Mouse (Mus musculus) erythroid progenitor cell, adult 5-6 weeks (primary cell): ENCODE data around the gene Olfr790. TPM values are rescaled to one million over a fixed set of nuclear protein-coding genes. Genes with fewer than 3 reads are reported as not detected.

ENCODE experiments used
- ATAC-seq: replicated peaks from 2 replicates; pipeline ENCODE4 v1.8.0; 2016; ENCODE audit warnings: moderate number of reproducible peaks, mild to moderate bottlenecking, moderate TSS enrichment, inconsistent platforms; ENCODE audit not compliant: poor library complexity, low FRiP score, severe bottlenecking
- total RNA-seq, 2 experiments: library from RNA; stranded (forward) in 1 of 2; stranded (reverse) in 1 of 2; fragments of 150-400 nt in 1 of 2; fragments of 186-747, 209-891 nt in 1 of 2; gene quantifications; 2 replicates each; pipeline versions ENCODE4 v1.2.3 to v1.2.4; 2015 to 2017; ENCODE audit warnings: low replicate concordance in 2 of 2

The Olfr790 gene
- total RNA-seq (2015; ENCODE audit: low replicate concordance) (not detected in 2 replicates), total RNA-seq (2017; ENCODE audit: low replicate concordance) (not detected in 2 replicates)

DNA sequence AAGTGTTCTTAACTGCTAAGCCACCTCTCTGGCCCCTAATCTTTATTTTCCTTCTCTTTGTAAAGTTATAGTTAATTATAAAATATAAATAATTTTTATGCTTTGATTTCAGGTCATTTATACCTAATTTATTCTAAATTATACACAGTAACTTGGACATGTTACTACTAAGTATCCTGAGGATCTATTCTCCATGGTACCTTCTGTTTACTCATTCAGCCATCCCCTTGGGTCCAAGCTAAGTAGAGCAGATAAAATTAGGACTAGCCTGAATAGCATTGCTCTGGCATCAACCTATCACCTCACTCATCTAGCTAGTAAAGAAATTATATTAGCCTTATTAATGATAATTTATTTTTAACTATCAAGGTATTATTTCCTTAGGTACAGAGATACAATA lies at the start of gene Olfr790:
Gene Olfr790 (plus strand): TSS at position 301 of the 400 bp plus-strand sequence.
- ATAC-seq = no peak

DNA sequence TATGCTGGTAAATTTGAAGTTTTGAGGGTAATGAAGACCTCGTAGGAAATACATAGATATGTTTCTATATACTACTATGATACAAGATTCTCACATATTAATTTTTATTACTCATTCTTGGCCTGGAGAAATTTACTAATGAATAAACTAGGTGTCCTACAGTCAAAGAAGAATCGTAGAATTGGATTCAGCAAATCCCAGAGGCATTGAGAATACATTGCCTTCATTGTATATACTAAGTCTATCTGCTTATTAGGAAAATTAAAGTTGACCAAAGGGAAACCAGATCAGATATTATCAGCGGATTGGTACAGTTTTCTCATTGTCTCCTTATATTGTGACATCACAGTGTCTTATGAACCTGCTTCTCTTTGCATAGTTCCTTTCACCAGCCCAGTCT lies 36.7 kb upstream of the Olfr790 start, which contains the start of gene Olfr787:
Gene Olfr787 (plus strand): TSS at position 301 of the 400 bp plus-strand sequence.
- ATAC-seq = no peak

- no peak for ATAC-seq
Observed at GRCm38 (mm10) chr10:129470698-129471097, 27.6 kb upstream of the Olfr790 start, which contains the start of gene Olfr788. TSS of gene Olfr788 (plus strand) at chr10:129470998.

DNA sequence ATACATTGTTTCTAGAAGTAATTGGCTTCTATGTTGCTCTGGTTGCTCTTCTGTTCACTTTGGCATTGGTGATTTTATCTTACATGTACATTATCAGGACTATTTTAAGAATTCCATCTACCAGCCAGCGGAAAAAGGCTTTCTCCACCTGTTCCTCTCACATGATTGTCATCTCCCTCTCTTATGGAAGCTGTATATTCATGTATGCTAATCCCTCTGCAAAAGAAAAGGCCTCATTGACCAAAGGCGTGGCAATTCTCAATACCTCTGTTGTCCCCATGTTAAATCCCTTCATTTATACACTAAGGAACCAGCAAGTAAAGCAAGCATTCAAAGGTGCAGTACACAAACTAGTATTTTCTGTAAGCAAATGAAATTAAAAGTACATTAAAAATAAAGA lies 25.0 kb upstream of the Olfr790 start:
- no peak for ATAC-seq

GRCm38 (mm10) chr10:129473723-129474122 lies 24.6 kb upstream of the Olfr790 start:
- no peak for ATAC-seq

- ATAC-seq = no peak
Observed at GRCm38 (mm10) chr10:129484452-129484851, 13.8 kb upstream of the Olfr790 start, which contains the start of gene Olfr789. TSS of gene Olfr789 (plus strand) at chr10:129484752.

- ATAC-seq = no peak
Observed at GRCm38 (mm10) chr10:129490101-129490500, 8.2 kb upstream of the Olfr790 start.

- no peak for ATAC-seq
Observed at GRCm38 (mm10) chr10:129521492-129521891, 23.2 kb downstream of the Olfr790 start, which contains the start of gene Olfr791. TSS of gene Olfr791 (plus strand) at chr10:129521792.

GRCm38 (mm10) chr10:129538862-129539261 lies 40.6 kb downstream of the Olfr790 start, which contains the start of gene Olfr792:
TSS of gene Olfr792 (plus strand) at chr10:129539162.
- ATAC-seq = no peak

DNA sequence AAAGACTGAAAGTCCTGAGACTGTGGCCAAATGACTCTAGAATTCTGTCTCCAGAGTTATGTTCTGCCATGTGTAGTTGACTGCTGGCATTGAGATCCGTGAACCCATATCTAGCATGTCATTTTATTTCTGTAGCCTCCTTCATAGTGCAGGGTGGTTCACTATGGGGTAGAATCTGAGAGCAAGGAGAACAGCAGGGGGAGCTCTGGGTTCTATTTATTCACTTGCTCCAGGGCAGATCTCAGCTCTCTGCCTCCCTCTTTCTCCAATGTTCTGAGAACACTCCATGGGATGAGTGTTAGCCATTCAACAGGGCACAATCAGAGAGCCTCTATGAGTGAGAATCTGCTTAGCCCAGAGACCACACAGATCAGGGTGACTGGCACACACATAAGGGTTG lies 51.1 kb downstream of the Olfr790 start:
- ATAC-seq = no peak

Other genes with a start within 250 kb of the Olfr790 start
- gene Olfr776, start 239.4 kb upstream of the Olfr790 start, total RNA-seq (2015; ENCODE audit: low replicate concordance) = not detected in 2 replicates
- gene Olfr776, start 239.4 kb upstream of the Olfr790 start, total RNA-seq (2017; ENCODE audit: low replicate concordance) = not detected in 2 replicates
- gene Olfr777, start 227.0 kb upstream of the Olfr790 start, total RNA-seq (2015; ENCODE audit: low replicate concordance) = not detected in 2 replicates
- gene Olfr777, start 227.0 kb upstream of the Olfr790 start, total RNA-seq (2017; ENCODE audit: low replicate concordance) = not detected in 2 replicates
- not detected in 2 replicates for gene Olfr780, start 180.4 kb upstream of the Olfr790 start, total RNA-seq (2015; ENCODE audit: low replicate concordance)
- gene Olfr780, start 180.4 kb upstream of the Olfr790 start, total RNA-seq (2017; ENCODE audit: low replicate concordance) = not detected in 2 replicates
- not detected in 2 replicates for gene Olfr781, start 169.6 kb upstream of the Olfr790 start, total RNA-seq (2015; ENCODE audit: low replicate concordance)
- gene Olfr781, start 169.6 kb upstream of the Olfr790 start, total RNA-seq (2017; ENCODE audit: low replicate concordance) = not detected in 2 replicates
- gene Olfr782, start 149.6 kb upstream of the Olfr790 start, total RNA-seq (2015; ENCODE audit: low replicate concordance) = not detected in 2 replicates
- gene Olfr782, start 149.6 kb upstream of the Olfr790 start, total RNA-seq (2017; ENCODE audit: low replicate concordance) = not detected in 2 replicates
- 0.42 TPM in 1 of 2 replicates, not detected in the other for gene Olfr784, start 114.4 kb upstream of the Olfr790 start, total RNA-seq (2015; ENCODE audit: low replicate concordance)
- gene Olfr784, start 114.4 kb upstream of the Olfr790 start, total RNA-seq (2017; ENCODE audit: low replicate concordance) = not detected in 2 replicates
- not detected in 2 replicates for gene Olfr785, start 93.1 kb upstream of the Olfr790 start, total RNA-seq (2015; ENCODE audit: low replicate concordance)
- gene Olfr785, start 93.1 kb upstream of the Olfr790 start, total RNA-seq (2017; ENCODE audit: low replicate concordance) = not detected in 2 replicates
- gene Olfr786, start 71.2 kb upstream of the Olfr790 start, total RNA-seq (2015; ENCODE audit: low replicate concordance) = not detected in 2 replicates
- gene Olfr786, start 71.2 kb upstream of the Olfr790 start, total RNA-seq (2017; ENCODE audit: low replicate concordance) = not detected in 2 replicates
- gene Olfr787, start 36.6 kb upstream of the Olfr790 start, total RNA-seq (2015; ENCODE audit: low replicate concordance) = not detected in 2 replicates
- gene Olfr787, start 36.6 kb upstream of the Olfr790 start, total RNA-seq (2017; ENCODE audit: low replicate concordance) = not detected in 2 replicates
- not detected in 2 replicates for gene Olfr788, start 27.5 kb upstream of the Olfr790 start, total RNA-seq (2015; ENCODE audit: low replicate concordance)
- gene Olfr788, start 27.5 kb upstream of the Olfr790 start, total RNA-seq (2017; ENCODE audit: low replicate concordance) = not detected in 2 replicates
- gene Olfr789, start 13.7 kb upstream of the Olfr790 start, total RNA-seq (2015; ENCODE audit: low replicate concordance) = not detected in 2 replicates
- gene Olfr789, start 13.7 kb upstream of the Olfr790 start, total RNA-seq (2017; ENCODE audit: low replicate concordance) = not detected in 2 replicates
- not detected in 2 replicates for gene Olfr791, start 23.3 kb downstream of the Olfr790 start, total RNA-seq (2015; ENCODE audit: low replicate concordance)
- not detected in 2 replicates for gene Olfr791, start 23.3 kb downstream of the Olfr790 start, total RNA-seq (2017; ENCODE audit: low replicate concordance)
- gene Olfr792, start 40.7 kb downstream of the Olfr790 start, total RNA-seq (2015; ENCODE audit: low replicate concordance) = not detected in 2 replicates
- not detected in 2 replicates for gene Olfr792, start 40.7 kb downstream of the Olfr790 start, total RNA-seq (2017; ENCODE audit: low replicate concordance)
- gene Olfr794, start 69.2 kb downstream of the Olfr790 start, total RNA-seq (2015; ENCODE audit: low replicate concordance) = not detected in 2 replicates
- gene Olfr794, start 69.2 kb downstream of the Olfr790 start, total RNA-seq (2017; ENCODE audit: low replicate concordance) = not detected in 2 replicates
- not detected in 2 replicates for gene Olfr796, start 114.1 kb downstream of the Olfr790 start, total RNA-seq (2015; ENCODE audit: low replicate concordance)
- gene Olfr796, start 114.1 kb downstream of the Olfr790 start, total RNA-seq (2017; ENCODE audit: low replicate concordance) = not detected in 2 replicates
- not detected in 2 replicates for gene Olfr798, start 129.4 kb downstream of the Olfr790 start, total RNA-seq (2015; ENCODE audit: low replicate concordance)
- not detected in 2 replicates for gene Olfr798, start 129.4 kb downstream of the Olfr790 start, total RNA-seq (2017; ENCODE audit: low replicate concordance)
- not detected in 2 replicates for gene Olfr799, start 139.0 kb downstream of the Olfr790 start, total RNA-seq (2015; ENCODE audit: low replicate concordance)
- gene Olfr799, start 139.0 kb downstream of the Olfr790 start, total RNA-seq (2017; ENCODE audit: low replicate concordance) = not detected in 2 replicates
- not detected in 2 replicates for gene Olfr800, start 159.2 kb downstream of the Olfr790 start, total RNA-seq (2015; ENCODE audit: low replicate concordance)
- gene Olfr800, start 159.2 kb downstream of the Olfr790 start, total RNA-seq (2017; ENCODE audit: low replicate concordance) = not detected in 2 replicates
- gene Olfr801, start 175.4 kb downstream of the Olfr790 start, total RNA-seq (2015; ENCODE audit: low replicate concordance) = not detected in 2 replicates
- not detected in 2 replicates for gene Olfr801, start 175.4 kb downstream of the Olfr790 start, total RNA-seq (2017; ENCODE audit: low replicate concordance)
- not detected in 2 replicates for gene Olfr802, start 189.7 kb downstream of the Olfr790 start, total RNA-seq (2015; ENCODE audit: low replicate concordance)
- not detected in 2 replicates for gene Olfr802, start 189.7 kb downstream of the Olfr790 start, total RNA-seq (2017; ENCODE audit: low replicate concordance)
- gene Olfr803, start 195.8 kb downstream of the Olfr790 start, total RNA-seq (2015; ENCODE audit: low replicate concordance) = not detected in 2 replicates
- gene Olfr803, start 195.8 kb downstream of the Olfr790 start, total RNA-seq (2017; ENCODE audit: low replicate concordance) = not detected in 2 replicates
- not detected in 2 replicates for gene Olfr804, start 204.7 kb downstream of the Olfr790 start, total RNA-seq (2015; ENCODE audit: low replicate concordance)
- not detected in 2 replicates for gene Olfr804, start 204.7 kb downstream of the Olfr790 start, total RNA-seq (2017; ENCODE audit: low replicate concordance)
- not detected in 2 replicates for gene Olfr805, start 230.9 kb downstream of the Olfr790 start, total RNA-seq (2015; ENCODE audit: low replicate concordance)
- not detected in 2 replicates for gene Olfr805, start 230.9 kb downstream of the Olfr790 start, total RNA-seq (2017; ENCODE audit: low replicate concordance)
- not detected in 2 replicates for gene Olfr806, start 243.4 kb downstream of the Olfr790 start, total RNA-seq (2015; ENCODE audit: low replicate concordance)
- not detected in 2 replicates for gene Olfr806, start 243.4 kb downstream of the Olfr790 start, total RNA-seq (2017; ENCODE audit: low replicate concordance)